Mouse (Mus musculus) G1E (cell line): ENCODE results near the gene Ccdc124.

Source experiments
- CTCF ChIP-seq: IDR thresholded peaks from 2 replicates; pipeline ENCODE4 v1.5.1; 2012; ENCODE audit warnings: low read depth, low read length, inconsistent platforms, mixed read lengths
- GATA1 ChIP-seq: IDR thresholded peaks from 2 replicates; pipeline ENCODE4 v1.6.1; 2012; ENCODE audit warnings: borderline replicate concordance, low read length, inconsistent platforms, mixed read lengths
- GATA2 ChIP-seq: IDR thresholded peaks from 2 replicates; pipeline ENCODE4 v1.6.1; 2012; ENCODE audit warnings: low read depth, low read length, inconsistent platforms, borderline replicate concordance
- POLR2AphosphoS5 ChIP-seq: IDR thresholded peaks from 2 replicates; pipeline ENCODE4 v1.6.1; 2012; ENCODE audit warnings: low read depth, low read length, inconsistent platforms; ENCODE audit not compliant: insufficient replicate concordance
- TAL1 ChIP-seq: conservative IDR thresholded peaks from 2 replicates; pipeline ENCODE4 v1.6.1; 2012; ENCODE audit warnings: low read depth, low read length, inconsistent platforms, mixed read lengths

DNA sequence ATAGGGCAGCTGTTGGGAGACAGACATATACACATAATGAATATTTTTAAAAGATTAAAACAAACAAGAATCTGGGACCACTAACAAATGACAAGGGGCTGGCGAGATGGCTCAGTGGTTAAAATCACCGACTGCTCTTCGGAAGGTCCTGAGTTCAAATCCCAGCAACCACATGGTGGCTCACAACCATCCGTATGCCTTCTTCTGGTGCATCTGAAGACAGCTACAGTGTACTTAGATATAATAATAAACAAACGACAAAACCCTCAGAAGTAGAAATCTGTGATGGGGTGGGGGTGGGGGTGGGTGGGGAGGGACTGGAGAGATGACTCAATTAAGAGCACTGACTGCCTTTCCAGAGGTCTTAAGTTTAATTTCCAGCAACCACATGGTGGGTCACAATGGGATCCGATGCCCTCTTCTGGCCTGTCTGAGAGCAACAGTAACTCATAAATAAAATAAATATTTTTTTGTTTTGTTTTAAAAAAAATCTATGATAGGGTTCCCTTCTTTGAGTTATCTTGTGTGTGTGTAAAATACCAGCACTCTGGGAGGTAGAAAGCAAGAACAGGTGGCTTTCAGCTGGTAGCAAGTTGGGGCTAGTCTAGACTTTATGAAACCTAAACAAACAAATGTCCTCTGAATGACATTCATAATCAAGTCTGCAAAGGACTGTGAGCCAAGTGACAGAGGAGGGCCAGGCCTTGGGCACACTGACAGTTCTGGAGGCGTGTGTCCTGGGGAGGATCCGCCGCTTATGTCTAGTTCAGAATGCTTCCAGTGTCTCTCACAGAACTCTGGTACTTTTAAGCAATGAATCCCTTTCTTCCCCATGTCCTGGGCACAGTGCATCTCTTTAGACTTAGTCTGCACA lies 46.6 kb upstream of the Ccdc124 start:
- TF ChIP-seq TAL1 (no peak), CTCF (no peak), GATA1 (no peak), GATA2 (no peak), POLR2AphosphoS5 (no peak)
